Mouse (Mus musculus): ENCODE data around the gene Cnppd1. TPM values are rescaled to one million over a fixed set of nuclear protein-coding genes. Genes with fewer than 3 reads are reported as not detected.

Gene Cnppd1
- total and polyA plus RNA-seq, 3 experiments: 20.7 to 26.3 (median 21.8) TPM

DNA sequence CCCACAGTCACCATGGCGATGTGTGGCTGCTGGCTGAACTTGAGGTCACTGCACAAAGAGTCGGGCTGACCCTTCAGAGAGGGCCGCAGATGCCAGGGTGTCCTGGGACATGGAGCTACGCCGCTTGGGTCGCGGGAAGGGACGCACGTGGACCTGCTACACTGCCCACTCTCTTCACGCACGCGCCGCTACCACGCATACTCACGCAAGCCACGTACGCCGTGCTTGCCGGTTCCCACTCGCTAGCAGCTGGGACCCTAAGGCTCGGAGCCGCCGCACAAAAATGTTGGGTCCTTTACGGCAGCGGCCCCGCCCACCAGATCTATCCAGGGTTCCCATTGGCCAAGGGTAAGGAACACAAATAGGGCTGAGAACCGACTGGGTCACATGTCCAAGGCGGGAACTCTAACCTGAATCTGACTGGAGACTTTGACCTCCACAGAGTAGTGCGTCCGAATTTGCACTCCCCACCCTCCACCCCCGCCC is 37.6 kb upstream of the Cnppd1 start, which contains the start of gene Abcb6:
Abcb6 (minus strand) TSS at position 288 of the 486 bp plus-strand sequence.
- Histone ChIP-seq H3K9ac (ENCODE audit: low read depth, low read length) (peak within 1 kb of the TSS; percentile 75), H3K4me1 (ENCODE audit: control insufficient read depth, insufficient read depth, low read length) (no peaks in the 10 kb centered on the region; the same call in 1 of the 2 replicates), H3K27ac (peak within 1 kb of the TSS; percentile 72), H3K79me2 (replicated peaks; ENCODE audit: control insufficient read depth, insufficient read depth, low read length) (no peaks in the 10 kb centered on the region), H3K36me3 (ENCODE audit: control insufficient read depth, insufficient read depth, low read length) (no peaks in the 10 kb centered on the region), H3K4me3 (peak within 1 kb of the TSS; percentile 51), H3K27me3 (ENCODE audit: control insufficient read depth, insufficient read depth, low read length) (no peaks in the 10 kb centered on the region)
- peak; percentile 87 to 90 for DNase-seq
- whole genome bisulfite sequencing: under 1% methylated on average over 31 of the region's 31 CpGs
- intact Hi-C loops (cut with DNase I): loop anchor here (1.0 to 5.0 kb wide), 2 partner anchors 11 to 72 kb away; no protein-coding TSS in a partner anchor
- TF ChIP-seq CTCF (IDR thresholded peaks at IDR 0.05) (no peak), POLR2A (IDR thresholded peaks at IDR 0.05; ENCODE audit: insufficient read depth, low read depth, low read length) (peak; percentile 57), EP300 (IDR thresholded peaks at IDR 0.05; ENCODE audit: insufficient read depth, low read depth, low read length) (no peak)

DNA sequence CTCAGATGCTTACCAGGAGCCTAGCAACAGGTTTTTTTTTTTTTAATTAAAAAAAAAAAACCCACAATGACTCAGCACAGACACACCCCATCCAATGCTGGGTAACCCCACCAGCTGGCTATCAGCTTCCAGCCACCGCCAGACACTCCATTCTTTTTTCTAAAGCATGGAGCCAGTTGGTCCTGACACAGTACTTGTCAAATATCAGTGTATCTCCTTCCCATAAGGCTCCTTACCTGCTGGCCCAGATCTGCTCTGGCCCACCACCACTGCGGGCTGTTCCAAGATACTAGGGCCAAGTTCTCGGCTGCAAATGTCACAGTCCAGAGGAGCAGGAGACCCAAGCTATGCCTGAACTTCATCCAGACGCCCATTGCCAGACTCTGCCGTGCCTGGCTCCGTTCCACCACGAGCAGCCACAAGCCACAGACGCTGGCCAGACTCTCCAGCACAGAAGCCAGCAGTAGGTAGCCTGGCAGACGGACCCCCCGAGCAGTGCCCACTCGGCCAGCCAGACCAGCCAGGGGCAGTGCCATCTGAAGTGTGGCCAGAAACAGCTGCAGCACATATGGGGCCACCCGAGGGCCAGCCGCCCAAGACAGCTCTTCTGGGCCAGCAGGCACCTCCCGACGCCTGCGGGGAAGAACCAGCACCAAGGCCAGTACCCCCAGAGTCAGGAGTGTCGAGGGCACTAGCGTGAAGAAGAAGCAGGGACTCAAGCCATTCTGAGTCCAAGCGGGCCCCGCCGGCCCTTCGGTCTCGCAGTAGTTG is 37.0 kb upstream of the Cnppd1 start:
- WGBS: 6% methylated on average over 23 of the region's 23 CpGs
- no peaks in the 10 kb centered on the region for H3K79me2 ChIP-seq (replicated peaks; ENCODE audit: control insufficient read depth, insufficient read depth, low read length)
- peak; percentile 59 to 60 for DNase-seq
- H3K4me1 ChIP-seq (ENCODE audit: control insufficient read depth, insufficient read depth, low read length): no peaks in the 10 kb centered on the region; the same call in 1 of the 2 replicates
- intact Hi-C loops (cut with DNase I): loop anchor here (1.0 to 5.0 kb wide), 3 partner anchors 10 to 73 kb away; no protein-coding TSS in a partner anchor
- peak overlapping the region; percentile 51 for H3K4me3 ChIP-seq
- TF ChIP-seq POLR2A (IDR thresholded peaks at IDR 0.05; ENCODE audit: insufficient read depth, low read depth, low read length) (no peak), CTCF (IDR thresholded peaks at IDR 0.05) (no peak), EP300 (IDR thresholded peaks at IDR 0.05; ENCODE audit: insufficient read depth, low read depth, low read length) (no peak)
- H3K27me3 ChIP-seq (ENCODE audit: control insufficient read depth, insufficient read depth, low read length): no peaks in the 10 kb centered on the region
- H3K36me3 ChIP-seq (ENCODE audit: control insufficient read depth, insufficient read depth, low read length): no peaks in the 10 kb centered on the region
- H3K27ac ChIP-seq: peak overlapping the region; percentile 72
- H3K9ac ChIP-seq (ENCODE audit: low read depth, low read length): peak overlapping the region; percentile 75

DNA sequence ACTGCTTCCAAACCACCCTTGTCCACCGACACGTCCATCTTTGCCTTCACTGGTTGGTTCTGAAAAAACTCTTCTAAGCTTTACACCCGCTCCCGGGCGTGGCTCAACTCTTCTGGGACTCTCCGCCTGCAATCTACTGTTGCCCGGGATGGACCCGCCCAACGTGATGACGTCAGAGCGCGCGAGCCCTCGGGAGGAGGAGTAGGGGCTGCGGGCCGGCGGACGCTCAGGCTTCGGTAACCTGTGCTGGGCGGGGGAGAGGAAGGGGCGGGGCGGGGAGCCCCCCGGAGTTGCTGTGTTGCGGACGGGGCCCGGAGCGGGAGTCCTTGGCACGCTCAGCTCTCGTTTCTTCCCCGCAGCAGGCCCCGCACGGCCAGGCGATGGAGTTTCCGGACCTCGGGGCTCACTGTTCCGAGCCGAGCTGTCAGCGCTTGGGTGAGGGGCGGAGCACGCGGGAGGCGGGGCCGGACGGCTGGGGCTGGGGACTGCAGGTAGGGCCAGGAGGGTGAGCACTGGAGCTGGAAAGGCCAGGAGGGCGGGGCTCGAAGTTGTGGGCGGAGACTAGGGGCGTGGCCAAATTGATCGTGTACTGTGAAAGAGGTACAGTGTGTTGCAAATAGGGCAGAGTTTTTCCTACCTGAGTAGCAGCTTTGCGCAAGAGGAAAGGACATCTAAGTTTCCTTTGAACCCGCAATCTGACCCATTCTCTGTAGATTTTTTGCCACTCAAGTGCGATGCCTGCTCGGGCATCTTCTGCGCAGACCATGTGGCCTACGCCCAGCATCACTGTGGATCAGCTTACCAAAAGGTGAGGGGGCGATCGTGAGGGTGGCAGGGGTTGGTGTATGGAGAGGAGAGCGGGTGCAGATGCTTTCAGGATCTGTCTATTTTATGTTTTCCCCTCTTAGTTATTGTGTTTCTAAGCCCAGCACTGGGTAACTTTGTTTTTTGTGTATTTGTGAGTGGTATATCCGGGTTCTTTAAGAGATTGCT is 26.3 kb upstream of the Cnppd1 start, which contains the start of gene Zfand2b:
Zfand2b (plus strand) TSS at position 175 of the 993 bp plus-strand sequence.
- DNase-seq: peak; percentile 97 to 98
- intact Hi-C loops (cut with DNase I): loop anchor here (1.0 to 2.0 kb wide), 4 partner anchors 11 to 42 kb away; partner anchors contain the start of genes Ankzf1, Atg9a, Glb1l and Stk16
- peak within 1 kb of the TSS; percentile 71 for H3K9ac ChIP-seq (ENCODE audit: low read depth, low read length)

DNA sequence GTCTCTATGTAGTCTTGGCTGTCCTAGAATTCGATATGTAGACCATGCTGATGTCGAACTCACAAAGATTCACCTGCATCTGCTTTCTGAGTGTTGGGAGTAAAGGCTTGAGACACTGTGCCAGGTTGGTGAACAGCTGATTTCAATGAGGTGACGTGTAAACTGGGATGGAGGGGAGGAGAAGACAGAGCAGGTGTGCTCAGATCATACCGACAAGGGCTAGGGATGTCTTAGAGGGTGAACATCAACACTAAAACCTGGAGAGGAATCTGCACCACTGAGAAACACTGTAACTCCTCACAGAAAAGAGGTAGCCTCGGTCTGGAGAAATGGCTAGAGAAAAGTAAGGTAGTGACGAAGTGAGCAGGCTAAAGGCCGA is 25.6 kb upstream of the Cnppd1 start:
- H3K9ac ChIP-seq (ENCODE audit: low read depth, low read length): peak overlapping the region; percentile 64
- H3K79me2 ChIP-seq (replicated peaks; ENCODE audit: control insufficient read depth, insufficient read depth, low read length): no peaks in the 10 kb centered on the region
- WGBS: 10% methylated on average over 7 of the region's 7 CpGs
- H3K27me3 ChIP-seq (ENCODE audit: control insufficient read depth, insufficient read depth, low read length): no peaks in the 10 kb centered on the region
- peaks cover 3% of the 10 kb centered on the region for H3K4me1 ChIP-seq (ENCODE audit: control insufficient read depth, insufficient read depth, low read length)
- DNase-seq: no peak
- H3K4me3 ChIP-seq: peak overlapping the region; percentile 77
- TF ChIP-seq CTCF (IDR thresholded peaks at IDR 0.05): no peak
- TF ChIP-seq POLR2A (IDR thresholded peaks at IDR 0.05; ENCODE audit: insufficient read depth, low read depth, low read length): no peak
- TF ChIP-seq EP300 (IDR thresholded peaks at IDR 0.05; ENCODE audit: insufficient read depth, low read depth, low read length): no peak
- peak overlapping the region; percentile 99 for H3K27ac ChIP-seq
- H3K36me3 ChIP-seq (ENCODE audit: control insufficient read depth, insufficient read depth, low read length): no peaks in the 10 kb centered on the region
- intact Hi-C loops (cut with DNase I): loop anchor here (1.0 to 2.0 kb wide), 2 partner anchors 25 to 43 kb away; partner anchors contain the start of genes Glb1l and Stk16

More for the DNA sequence above, 26.3 kb upstream of the Cnppd1 start, which contains the start of gene Zfand2b:
- Histone ChIP-seq H3K27ac (peak within 1 kb of the TSS; percentile 99), H3K4me3 (peak within 1 kb of the TSS; percentile 77), H3K79me2 (replicated peaks; ENCODE audit: control insufficient read depth, insufficient read depth, low read length) (no peaks in the 10 kb centered on the region), H3K4me1 (ENCODE audit: control insufficient read depth, insufficient read depth, low read length) (peaks cover 3% of the 10 kb centered on the region), H3K27me3 (ENCODE audit: control insufficient read depth, insufficient read depth, low read length) (no peaks in the 10 kb centered on the region), H3K36me3 (ENCODE audit: control insufficient read depth, insufficient read depth, low read length) (no peaks in the 10 kb centered on the region)
- 3% methylated on average over 59 of the region's 59 CpGs for WGBS
- TF ChIP-seq POLR2A (IDR thresholded peaks at IDR 0.05; ENCODE audit: insufficient read depth, low read depth, low read length) (peak; percentile 94), CTCF (IDR thresholded peaks at IDR 0.05) (no peak), EP300 (IDR thresholded peaks at IDR 0.05; ENCODE audit: insufficient read depth, low read depth, low read length) (peak; percentile 72; the same call in 1 of the 2 replicates)

DNA sequence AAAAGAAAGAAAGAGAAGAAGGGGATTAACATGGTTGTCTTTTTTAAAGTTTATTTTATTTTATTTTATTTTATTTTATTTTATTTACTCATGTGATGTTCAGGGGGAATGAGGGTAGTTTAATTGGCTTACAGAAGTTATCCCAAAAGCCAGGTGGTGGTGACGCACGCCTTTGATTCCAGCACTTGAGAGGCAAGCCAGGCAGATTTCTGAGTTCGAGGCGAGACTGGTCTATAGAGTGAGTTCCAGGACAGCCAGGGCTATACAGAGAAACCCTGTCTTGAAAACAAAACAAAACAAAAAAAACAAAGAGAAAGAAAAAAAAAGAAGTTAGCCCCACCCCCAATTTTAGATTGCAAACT is 17.7 kb upstream of the Cnppd1 start:
- Histone ChIP-seq H3K79me2 (replicated peaks; ENCODE audit: control insufficient read depth, insufficient read depth, low read length) (no peaks in the 10 kb centered on the region), H3K4me1 (ENCODE audit: control insufficient read depth, insufficient read depth, low read length) (no peaks in the 10 kb centered on the region), H3K27me3 (ENCODE audit: control insufficient read depth, insufficient read depth, low read length) (no peaks in the 10 kb centered on the region), H3K27ac (no peak overlapping the region), H3K9ac (ENCODE audit: low read depth, low read length) (no peak overlapping the region), H3K36me3 (ENCODE audit: control insufficient read depth, insufficient read depth, low read length) (no peaks in the 10 kb centered on the region), H3K4me3 (no peak overlapping the region)
- 77% methylated on average over 4 of the region's 4 CpGs for WGBS
- no peak for DNase-seq
- TF ChIP-seq POLR2A (IDR thresholded peaks at IDR 0.05; ENCODE audit: insufficient read depth, low read depth, low read length) (no peak), CTCF (IDR thresholded peaks at IDR 0.05) (no peak), EP300 (IDR thresholded peaks at IDR 0.05; ENCODE audit: insufficient read depth, low read depth, low read length) (no peak)
- intact Hi-C loops (cut with DNase I): no loop called here
